Mouse (Mus musculus): ENCODE data around the gene Fam83c. TPM values are rescaled to one million over a fixed set of nuclear protein-coding genes. Genes with fewer than 3 reads are reported as not detected.
A peak's percentile ranks its signal among the peaks of the same experiment; 100 is the strongest.

Fam83c gene
- total RNA-seq, 2 experiments from 2014 or later, result not detected

DNA sequence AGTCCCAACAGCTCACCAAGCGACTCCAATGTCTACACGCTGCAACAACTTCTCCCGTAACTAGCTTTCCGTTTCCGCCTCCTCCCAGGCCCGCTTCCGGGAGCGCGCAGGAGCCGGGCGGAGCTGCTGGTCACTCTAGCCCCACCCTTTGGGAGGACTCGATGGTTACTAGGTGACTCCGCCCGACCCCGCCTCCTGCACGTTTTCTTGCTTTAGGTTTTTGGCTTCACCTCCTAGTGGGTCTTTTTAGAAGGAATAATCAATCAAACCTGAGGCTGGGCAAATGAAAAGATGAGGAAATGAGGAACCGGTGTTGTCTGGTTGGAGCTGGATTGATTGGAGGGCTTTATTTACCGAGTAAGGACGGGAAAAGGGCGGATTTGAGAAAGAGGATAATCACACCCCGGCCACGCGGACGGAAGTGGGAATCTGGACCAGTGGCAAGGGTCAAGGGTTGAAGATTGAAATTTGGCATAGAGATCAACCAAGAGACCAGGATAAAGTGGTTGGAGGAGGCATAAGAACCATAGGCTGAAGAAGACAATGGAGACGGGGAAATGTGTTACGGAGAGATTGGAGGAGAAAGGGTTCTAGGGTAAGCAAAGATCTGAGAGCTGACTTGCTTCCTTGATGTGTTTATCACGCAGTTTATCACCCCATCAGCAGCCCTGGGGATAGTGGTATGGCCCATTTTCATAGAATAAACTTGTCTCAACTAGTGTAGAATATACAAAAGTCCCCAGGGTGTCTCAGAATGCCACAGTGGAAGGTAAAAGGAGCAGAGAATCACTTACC is 7.8 kb downstream of the Fam83c start, which contains the start of gene Eif6:
Gene Eif6 (minus strand): TSS at position 296 of the 795 bp plus-strand sequence.
- peak; percentile 79 to 81 for DNase-seq (ENCODE audit: low spot score in 2 of 2)

DNA sequence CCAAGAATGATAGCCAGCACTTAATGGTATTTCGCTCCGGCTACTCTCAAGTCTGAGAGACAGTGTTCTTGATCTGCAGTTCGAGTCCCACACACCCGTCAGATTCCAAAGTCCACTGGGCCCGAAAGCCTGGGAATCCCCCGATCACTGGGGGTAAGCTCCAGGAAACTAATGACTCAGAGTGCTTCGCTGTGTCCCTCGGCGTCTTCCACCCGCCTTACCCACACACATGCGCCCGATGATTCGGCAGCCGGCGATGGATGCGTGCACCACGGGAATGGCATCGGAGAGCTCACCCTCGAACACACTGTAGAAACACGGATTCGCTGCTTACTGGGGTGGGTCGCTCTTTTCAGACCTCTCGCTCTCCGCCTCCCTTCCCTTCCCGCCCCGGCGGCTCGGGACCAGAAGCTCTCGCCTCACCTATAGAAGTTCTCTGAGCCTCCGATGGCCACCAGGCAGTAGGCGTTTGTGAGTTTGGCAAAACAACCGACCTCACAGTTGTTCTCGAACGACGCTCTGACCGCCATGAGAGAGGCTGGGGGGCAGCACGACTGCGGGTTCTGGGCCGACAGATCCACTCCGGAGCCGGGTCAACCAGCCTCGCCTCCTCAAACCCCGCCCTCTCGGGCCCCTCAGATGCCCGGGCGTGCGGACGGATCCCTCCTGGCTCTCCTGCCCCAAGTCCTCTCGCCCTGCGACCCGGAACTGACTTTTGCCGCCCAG is 8.6 kb downstream of the Fam83c start:
- DNase-seq (ENCODE audit: low spot score in 2 of 2), result no peak

DNA sequence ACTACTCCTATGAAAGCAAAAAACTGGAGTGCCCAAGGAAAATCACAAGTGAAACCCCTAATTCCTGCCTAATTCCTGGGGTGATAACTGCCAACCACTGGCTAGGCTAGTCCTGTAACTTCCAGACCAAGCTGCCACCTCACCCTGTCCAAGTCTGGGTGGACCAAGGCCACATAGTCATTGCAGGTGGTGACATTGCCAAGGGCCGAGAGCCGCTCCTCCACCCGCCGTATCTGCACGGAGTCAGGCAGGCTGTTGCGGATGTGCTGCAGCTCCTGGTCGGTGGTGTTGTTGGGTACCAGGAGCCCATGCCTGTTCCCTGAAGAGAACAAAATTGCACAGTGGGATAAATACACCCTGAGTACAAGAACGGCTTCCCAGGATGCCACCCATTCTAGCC is 10.9 kb downstream of the Fam83c start:
- no peak for DNase-seq (ENCODE audit: low spot score in 2 of 2)

DNA sequence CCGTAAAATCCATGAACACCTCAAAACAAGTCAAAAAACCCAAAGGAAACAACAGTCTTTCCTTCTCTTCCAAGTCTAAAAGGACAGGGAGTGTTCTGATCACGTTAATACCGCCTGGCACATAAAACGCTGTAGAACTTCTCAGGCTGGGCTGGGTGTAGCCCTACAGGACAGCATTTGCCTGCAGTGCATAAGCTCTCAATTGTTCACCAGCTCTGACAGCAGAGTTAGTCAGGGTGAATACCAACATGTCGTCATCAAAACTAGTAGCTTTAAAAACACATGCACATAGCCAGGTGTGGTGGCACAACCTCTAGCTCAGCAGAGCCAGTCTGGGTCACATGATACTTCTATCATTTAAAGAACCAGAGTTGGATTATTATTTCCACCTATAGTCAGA is 13.9 kb downstream of the Fam83c start:
- no peak for DNase-seq (ENCODE audit: low spot score in 2 of 2)

DNA sequence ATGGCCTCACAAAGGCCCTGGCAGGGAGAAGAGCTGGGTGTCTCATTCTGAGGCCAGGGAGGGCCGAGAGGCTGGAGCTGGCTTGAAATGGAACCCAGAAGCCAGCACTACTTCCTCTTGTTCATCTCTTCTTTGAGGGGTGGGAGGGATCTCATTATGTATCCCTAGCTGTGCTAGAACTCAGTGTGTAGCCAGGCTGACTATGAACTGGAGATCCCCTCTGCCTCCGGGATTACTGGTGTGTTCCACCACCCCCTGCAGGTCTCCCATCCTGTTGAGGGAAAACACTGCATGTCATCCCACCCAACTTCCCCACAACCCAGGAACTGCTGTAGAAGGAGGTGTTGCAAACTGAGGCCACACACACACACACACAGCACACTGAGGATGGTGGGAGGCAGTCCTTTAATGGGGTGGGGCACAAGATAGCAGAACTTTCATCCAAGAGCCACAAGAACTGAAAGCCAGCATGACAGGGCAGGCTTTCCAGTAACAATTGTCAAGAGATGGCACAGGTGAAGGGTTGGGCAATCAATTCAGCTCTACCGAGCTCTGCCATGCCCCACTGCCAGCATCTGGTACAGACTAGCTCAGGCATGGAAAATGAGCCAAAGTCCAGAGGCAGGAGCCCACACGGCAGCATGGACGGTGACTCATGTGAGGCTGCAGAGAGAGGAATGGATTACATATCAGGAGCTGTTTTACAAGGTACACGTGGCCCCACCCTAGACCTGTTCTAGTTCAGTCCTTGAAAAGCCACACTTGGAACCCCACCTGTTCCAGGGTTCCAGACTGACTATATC is 15.0 kb downstream of the Fam83c start:
- DNase-seq (ENCODE audit: low spot score in 2 of 2), result no peak

DNA sequence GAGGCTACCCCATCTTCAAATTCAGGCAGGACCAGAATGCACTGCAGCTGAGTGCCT is 15.4 kb downstream of the Fam83c start, which contains the start of gene BC029722:
Gene BC029722 (minus strand): TSS at position 35 of the 57 bp plus-strand sequence.
- no peak for DNase-seq (ENCODE audit: low spot score in 2 of 2)

DNA sequence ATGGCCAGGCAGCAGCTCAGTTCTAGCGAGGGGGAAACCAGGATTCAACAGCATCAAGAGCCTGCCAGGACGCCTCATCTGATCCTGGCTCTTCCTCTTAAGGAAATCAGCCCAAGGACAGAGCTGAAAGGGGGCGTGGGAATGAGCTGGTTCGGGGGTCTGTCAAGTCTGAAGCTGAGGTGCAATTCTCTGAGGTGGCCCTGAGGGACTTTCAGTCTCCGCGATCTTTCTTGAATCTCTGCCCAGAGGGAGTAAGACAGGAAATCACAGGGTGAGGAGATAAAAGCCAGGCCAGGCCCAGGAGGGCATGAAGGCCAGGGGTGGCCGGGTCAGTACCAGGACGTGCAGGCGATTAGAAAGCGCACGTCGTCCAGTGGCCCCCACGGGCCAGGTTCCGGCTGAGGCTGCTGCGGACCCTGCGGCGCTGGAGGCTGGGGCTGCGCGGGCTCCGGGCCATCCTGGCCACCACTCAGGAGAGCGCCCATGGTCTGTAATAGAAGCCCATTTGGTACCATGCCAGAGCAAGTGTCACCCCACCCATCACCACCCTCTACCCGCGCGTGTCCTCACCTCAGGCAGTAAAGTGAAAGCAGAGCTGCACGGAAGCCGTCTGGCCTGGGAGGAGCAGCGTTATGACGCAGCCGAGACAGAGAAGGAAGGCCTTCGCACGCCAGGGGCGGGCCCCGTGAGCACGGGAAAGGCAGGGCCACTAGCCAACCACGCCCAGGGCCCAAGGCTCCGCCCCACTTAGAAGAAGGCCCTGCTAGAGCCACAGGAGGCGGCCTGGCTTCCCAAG is 15.9 kb downstream of the Fam83c start:
- peak; percentile 94 to 95 for DNase-seq (ENCODE audit: low spot score in 2 of 2)

DNA sequence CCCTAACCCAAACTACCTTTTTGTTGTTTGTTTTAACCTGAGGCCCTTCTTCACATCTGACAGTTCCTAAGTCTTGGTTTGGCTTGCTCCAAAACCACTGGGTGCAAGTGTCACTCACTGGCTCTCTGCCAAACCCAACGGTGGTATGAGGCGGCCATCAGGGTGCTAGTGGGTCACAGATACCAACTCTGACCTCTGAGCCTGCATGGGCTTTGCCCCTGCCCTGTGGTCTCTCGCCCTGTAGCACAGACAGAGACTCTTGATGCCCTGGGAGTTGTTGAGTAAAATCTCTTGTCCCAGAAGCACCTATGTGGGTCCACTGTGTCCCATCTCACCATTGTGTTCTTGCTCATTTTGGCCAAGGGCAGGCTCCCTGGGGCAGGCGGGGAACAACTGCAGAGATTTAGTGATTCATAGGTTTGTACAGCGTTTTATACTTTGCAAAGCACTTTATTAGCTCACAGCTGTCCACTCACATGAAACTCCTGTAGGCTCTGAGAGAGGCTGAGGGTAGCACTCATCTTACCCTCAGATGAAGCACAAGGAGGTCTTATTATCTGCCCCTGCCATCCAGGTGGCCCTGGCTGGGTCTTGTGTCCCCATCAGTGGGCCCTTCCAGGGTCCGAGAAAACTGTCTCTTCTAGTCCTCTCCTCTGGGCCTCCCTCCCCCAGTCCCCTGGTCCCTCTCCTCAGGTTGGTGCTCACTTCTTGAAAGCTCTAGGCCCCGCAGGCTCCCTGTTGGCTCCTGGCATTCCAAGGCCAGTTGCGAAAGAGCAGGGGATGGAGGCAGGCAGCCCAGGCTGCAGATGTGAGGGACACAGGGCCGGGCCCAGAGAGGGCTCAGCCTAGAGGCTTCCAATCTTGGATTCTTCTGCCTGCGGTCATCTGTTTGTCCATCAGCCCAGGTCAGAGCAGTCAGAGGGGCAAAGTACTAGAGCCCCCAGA is 17.1 kb downstream of the Fam83c start:
- no peak for DNase-seq (ENCODE audit: low spot score in 2 of 2)

DNA sequence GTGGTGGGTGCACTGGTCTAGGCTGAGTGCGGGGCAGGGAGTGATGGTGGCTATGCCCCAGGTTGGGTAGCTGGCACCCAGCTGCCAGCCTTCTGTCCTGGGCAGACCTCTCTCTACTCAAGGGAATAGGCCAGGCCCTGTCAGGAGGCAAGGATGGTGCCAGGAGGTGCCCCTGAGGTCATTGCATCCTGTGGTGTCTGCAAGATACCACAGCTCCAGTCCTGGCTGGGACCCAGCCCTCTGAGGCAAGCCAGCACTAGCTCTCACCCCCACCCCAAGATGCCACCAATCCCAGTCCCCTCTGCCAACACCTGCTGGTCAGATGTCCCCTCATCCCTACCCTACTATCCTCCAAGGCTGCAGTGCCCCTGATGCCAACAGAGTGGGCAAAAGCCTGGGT is 18.5 kb downstream of the Fam83c start:
- DNase-seq (ENCODE audit: low spot score in 2 of 2), result no peak

DNA sequence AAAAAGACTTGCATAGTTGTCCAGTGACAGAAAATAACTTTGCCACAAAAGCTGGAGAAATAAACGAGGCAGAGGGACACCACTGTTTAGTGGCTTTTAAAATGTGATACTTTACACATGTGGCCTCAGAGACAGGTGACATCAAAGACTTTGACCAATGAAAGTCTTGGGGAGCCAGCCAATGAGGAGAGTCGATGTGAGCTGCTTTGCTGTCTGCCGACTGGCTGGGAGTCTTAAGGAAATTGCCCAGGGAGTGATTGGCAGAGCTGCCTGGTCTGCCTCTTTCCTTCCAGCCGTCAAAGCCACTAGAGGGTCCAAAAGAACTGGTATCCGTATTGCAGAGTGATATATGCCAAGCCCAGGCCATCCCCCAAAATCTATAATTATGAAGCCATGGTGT is 19.8 kb downstream of the Fam83c start:
- DNase-seq (ENCODE audit: low spot score in 2 of 2), result no peak

DNA sequence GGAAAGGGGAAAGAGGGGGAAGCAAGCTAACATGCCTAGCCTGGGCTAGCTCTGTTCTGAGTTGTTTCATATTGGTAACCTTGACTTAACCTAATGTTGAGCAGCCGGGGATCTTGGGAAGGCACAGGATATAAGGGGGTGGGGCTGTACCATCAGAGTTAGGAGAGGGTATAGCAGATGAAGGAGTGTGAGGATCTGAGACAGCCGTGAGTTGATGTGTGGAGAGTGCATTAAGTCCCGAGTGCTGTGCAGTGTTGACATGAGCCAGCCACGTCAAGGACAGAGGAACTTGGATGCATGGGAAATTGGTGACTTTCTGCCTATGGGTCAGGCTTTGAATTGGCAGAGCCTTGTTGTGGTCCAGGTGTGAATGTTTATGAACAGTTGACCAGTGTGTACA is 22.0 kb downstream of the Fam83c start:
- no peak for DNase-seq (ENCODE audit: low spot score in 2 of 2)

DNA sequence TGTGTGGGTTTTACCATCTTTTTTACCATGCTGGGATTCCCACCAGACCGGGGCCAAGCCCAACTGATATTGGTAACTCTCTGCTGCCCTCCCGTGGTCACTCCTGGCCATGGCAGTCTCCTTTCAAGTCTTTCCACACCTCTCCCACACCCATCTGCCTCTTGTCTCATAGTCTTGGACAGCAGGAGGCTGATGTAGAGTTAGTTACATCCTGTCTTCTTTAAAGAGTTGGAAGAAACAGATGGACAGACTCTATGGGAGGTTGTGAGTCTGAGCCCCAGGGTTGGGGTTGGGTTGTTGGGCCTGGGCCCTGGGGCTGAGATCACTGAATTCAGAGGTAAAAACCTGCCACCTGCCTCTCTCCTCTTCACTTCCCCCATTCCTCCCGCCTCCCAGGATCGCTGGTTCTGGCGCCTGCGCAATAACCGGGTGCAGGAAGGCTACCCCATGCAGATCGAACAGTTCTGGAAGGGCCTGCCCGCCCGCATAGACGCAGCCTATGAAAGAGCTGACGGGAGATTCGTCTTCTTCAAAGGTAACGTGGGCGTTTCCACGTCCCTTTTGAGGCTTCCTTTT is 22.7 kb downstream of the Fam83c start:
- peak; percentile 85 to 94 for DNase-seq (ENCODE audit: low spot score in 2 of 2)

DNA sequence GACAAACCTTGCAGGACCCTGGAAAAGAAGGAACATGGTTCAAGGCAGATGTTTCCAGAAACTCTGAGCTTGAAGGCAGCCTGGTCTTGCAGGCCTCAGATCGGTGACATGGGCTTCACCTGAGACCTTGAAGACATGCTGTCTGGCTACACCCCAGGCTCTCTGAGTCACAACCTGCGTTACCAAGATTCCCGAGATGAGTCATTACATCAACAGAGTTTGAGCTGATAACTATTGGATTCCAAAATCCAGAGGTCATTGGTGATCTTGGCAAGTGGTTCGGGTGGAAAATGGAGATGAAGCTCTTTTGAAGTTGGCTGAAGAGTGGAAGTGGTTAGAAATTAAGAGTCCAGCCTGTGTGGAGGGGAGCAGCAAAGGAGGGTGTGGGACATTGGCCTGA is 25.0 kb downstream of the Fam83c start:
- no peak for DNase-seq (ENCODE audit: low spot score in 2 of 2)

DNA sequence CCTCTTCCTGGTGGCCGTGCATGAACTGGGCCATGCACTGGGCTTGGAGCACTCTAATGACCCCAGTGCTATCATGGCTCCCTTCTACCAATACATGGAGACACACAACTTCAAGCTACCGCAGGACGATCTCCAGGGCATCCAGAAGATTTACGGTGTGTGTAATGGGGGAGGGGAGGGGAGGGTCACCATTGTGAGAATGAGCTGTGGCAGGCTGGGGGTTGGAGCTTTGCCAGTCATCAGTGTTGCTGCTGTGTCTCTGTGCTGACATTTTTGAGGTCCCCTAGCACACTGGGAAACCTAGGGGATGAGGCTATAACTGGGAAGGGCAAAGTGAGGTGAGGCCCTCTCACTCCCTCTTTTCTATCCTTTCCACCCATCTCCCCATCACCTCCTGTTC is 27.2 kb downstream of the Fam83c start:
- no peak for DNase-seq (ENCODE audit: low spot score in 2 of 2)

DNA sequence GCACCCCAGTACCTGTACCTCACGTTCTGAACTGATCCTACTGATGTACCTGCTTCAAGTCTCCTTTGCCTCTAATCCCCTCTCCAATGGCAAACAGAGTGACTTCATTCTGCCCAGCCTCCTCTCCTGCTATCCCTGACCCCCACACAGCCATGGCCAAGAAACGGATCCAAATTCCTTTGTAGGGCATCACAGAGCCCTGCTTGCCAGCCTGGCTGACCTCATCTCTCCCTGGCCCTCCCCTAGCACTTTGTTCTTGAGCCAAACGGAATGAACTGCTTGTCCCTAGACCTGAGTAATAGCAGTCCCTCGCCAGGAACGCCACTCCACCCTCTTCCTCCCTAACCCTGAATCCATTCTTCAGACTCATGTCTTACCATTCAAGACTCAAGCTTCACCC is 28.1 kb downstream of the Fam83c start:
- no peak for DNase-seq (ENCODE audit: low spot score in 2 of 2)

DNA sequence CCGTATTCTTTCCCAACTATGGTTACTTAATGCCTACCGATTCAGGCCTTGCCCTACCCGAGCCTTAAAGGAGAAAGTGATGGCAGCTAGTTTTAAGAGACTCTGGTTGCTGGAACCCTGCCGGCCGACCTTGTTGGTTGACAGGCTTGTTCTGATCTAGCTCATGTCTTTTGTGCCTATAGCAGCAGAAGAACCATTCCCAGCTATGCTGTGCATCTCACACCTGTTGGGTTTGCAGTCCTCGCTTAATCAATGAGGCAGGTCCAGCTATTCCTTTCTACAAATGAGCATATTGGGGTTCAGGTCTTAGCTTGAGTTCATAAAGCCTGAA is 28.8 kb downstream of the Fam83c start:
- no peak for DNase-seq (ENCODE audit: low spot score in 2 of 2)

DNA sequence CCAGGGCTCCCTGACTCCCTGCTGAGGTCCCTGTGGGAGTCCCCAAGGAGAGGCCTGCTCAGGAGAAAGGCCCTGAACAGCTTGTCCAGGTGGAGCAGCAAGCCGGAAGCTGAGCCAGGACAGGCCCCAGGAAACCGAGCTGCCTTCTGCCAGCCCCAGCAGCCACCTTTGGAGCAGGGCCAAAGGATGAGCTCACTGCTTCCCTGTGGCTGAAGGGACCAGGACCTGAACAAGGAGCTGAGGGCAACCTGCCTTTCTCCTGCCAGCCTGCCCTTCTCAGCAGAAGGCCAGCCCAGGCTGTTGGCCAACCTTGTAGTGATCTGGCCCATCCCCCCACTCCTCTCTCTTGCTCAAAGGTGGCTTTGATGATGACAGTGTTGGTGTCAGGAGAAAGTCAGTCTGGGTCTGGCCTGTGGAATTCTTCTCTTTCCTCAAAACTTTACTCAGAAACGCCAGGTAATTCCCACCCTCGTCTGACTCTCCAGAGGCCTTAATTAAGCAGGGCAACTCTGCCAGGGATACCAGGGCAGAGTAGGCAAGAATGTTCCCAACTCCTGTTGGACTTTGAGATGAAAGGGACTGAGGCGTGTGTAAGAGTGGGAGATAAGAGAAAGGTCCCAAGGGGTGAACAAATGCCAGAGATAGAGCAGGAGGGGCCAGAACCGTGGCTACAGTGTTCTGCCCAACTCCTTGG is 29.3 kb downstream of the Fam83c start:
- no peak for DNase-seq (ENCODE audit: low spot score in 2 of 2)

DNA sequence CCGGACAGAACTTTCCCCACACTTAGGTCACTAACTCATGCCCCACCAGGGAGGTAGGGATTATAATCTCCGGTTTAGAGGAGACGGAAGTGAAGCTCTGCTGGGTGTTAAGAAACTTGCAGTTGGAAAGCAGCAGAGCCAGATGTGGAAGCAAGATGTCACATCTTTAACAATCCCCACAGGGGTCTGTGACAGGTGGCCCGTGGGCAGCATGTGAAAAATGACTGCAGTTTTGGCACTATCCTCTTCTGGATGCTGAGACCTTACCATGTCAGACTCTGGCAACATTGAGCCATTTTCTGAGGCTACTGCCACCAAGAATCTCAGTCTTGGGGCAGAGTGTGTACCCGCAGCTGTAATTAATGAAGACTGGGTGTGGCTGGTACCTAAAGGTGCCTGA is 30.6 kb downstream of the Fam83c start:
- DNase-seq (ENCODE audit: low spot score in 2 of 2), result no peak

DNA sequence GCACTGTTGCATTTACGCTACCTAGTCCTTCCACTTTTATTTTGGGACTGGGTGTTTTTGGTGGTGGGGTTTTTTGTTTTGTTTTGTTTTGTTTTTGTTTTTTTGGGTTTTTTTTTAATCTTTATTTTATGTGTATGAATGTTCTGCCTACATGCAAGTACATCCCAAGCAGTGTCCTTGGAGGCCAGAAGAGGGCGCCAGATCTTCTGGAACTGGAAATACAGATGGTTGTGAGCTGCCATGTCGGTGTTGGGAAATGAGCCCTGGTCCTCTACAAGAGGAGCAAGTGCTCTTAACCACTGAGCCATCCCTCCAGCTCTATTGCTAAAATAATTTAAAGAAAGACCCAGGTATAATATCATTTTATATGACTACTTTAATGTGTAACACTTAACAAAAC is 31.9 kb downstream of the Fam83c start:
- no peak for DNase-seq (ENCODE audit: low spot score in 2 of 2)

DNA sequence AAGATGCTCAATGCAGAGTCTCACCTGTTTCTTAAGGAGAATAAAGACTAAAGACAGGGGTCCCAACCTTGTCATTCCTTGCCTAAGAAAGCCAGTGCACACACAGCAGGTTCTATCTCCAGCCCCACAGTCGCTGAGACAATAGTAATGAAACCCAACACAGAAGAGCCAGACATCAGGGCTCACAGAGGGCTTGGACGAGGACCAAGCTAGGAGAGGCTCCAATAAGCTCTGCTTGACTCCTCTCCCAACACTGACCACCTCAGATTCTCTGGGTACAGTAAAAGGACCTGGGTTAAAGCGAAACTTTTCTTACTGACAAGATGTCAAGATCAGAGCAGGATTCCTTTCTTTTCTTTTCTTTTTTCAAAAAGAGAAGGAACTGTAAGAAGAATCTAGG is 36.0 kb downstream of the Fam83c start:
- no peak for DNase-seq (ENCODE audit: low spot score in 2 of 2)

Data from layer of hippocampus, adult 18-20 months (tissue).